Mouse (Mus musculus): ENCODE data around the gene Gas2l3.

Gene Gas2l3

GRCm38 (mm10) chr10:89443115-89443622 is 598 bp downstream of the Gas2l3 start:
- no peak for DNase-seq (ENCODE audit: low spot score)

DNA sequence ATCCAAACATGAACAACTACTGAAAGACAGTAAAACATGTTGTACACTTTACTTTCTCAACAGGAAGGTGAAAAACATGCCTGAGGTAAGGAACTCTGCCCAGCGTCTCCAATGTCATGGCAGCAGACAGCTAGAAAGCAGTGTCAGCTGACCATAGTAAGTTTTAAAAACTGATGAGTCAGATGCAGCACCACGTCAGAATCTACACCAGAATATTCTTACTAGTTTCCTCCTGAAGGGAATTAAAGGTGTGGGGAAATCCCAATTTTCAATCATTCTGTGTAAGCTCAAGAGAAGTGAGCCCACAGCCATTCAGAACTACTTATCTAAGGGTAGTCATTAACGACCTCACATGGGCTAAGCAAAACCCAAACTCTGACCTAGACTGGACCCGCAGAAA is 1.1 kb downstream of the Gas2l3 start:
- DNase-seq (ENCODE audit: low spot score), result peak; percentile 15

- DNase-seq (ENCODE audit: low spot score), result no peak
Observed at GRCm38 (mm10) chr10:89441961-89442360, 1.8 kb downstream of the Gas2l3 start.

GRCm38 (mm10) chr10:89439380-89439779 is 4.4 kb downstream of the Gas2l3 start:
- no peak for DNase-seq (ENCODE audit: low spot score)

DNA sequence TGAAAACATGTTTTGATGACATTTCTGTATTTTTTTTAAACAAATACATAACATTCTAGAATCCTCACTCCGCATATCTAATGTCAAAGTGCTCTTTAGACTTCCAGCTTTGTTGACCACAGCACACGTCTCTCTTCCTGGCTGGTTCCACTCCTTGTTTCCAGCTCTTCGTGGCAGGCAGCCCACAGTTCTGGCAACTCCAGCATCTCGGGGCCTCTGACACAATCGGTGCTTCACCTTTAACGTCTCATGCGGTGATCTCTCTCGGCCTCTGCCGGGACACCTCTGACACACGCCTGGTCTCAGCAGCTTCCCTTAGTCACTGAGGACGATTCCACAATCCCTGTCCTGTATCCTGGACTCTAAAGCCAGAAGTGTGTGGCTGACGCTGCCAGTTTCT is 5.8 kb downstream of the Gas2l3 start:
- no peak for DNase-seq (ENCODE audit: low spot score)

DNA sequence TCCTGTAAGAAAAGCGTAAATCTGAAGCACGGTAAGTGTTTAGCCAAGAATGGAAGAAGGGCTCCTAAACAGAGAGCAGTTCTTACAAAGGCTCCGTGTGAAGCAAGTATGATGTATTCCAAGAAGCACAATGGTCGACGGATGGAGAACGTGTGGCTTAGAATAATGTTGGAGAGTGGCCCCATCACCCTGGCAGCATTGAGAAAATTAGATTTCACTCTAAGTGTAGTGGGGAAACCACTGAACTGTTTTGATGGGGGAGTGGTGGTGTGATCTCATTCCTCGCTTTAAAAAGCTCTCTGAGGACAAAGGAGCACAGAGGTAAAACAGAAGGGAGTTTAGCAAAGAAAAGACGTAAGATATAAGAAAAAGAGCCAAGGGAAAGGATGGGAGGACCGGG is 6.3 kb downstream of the Gas2l3 start:
- DNase-seq (ENCODE audit: low spot score), result no peak

- DNase-seq (ENCODE audit: low spot score), result no peak
Observed at GRCm38 (mm10) chr10:89435920-89436319, 7.8 kb downstream of the Gas2l3 start.

DNA sequence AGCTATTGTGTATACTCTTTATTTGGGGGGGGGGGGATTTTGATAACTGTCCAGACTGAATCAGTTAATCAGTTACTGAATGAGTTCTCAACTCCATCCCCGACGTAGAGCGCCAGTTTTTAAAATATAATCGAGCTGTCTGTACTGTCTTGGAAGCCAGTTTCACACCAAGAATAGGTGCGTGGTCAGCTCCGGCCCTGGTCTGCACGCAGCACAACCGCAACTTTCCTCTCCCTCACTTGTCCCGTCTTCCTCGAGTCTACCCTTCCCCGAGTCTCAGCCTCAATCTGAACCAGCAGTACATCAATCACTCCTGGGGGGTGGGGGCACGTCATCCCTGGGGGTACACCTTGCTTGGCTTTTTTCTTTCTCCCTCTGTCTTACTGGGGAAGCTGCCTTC is 8.4 kb downstream of the Gas2l3 start:
- no peak for DNase-seq (ENCODE audit: low spot score)

GRCm38 (mm10) chr10:89434509-89435210 is 9.1 kb downstream of the Gas2l3 start:
- DNase-seq (ENCODE audit: low spot score), result peak; percentile 71

DNA sequence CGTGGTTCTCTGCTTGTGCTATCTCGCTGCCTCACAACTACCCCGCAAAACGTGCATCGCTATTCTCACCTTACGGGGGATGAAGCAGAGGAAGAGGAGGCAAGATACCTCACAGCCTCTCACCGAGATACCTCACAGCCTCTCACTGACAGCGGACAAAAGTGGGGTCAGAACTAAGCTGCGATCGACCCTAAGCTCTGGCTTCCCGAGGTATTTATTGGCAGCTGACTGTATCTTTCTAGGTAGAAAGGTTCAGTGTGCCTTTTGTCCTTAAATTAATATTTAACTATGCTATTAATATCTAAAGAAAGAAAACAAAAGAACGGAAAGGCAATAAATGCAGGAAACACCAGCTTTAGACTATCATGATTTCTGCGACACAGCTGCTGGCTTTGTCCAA is 11.0 kb downstream of the Gas2l3 start:
- DNase-seq (ENCODE audit: low spot score), result no peak

DNA sequence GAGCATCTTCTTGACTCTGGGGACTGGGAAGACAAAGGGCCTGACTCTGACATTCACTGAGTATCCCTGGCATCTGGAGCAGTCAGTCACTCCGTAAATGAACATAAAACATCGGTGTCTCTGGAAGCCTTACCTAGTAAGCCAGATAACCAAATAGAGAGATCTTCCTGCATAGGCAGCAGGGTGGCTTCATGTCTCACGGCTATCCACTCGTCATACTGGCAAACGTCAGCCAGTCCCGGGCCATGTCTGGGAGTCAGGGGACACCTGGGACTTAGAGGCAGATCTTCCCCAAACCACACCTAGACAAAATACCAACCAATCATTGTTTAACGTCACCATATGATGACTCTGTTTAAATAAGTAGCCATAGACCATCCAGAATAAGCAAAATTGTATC is 13.0 kb downstream of the Gas2l3 start:
- no peak for DNase-seq (ENCODE audit: low spot score)

GRCm38 (mm10) chr10:89424800-89425393 is 18.9 kb downstream of the Gas2l3 start:
- no peak for DNase-seq (ENCODE audit: low spot score)

- DNase-seq (ENCODE audit: low spot score), result no peak
Observed at GRCm38 (mm10) chr10:89424217-89424616, 19.6 kb downstream of the Gas2l3 start.

DNA sequence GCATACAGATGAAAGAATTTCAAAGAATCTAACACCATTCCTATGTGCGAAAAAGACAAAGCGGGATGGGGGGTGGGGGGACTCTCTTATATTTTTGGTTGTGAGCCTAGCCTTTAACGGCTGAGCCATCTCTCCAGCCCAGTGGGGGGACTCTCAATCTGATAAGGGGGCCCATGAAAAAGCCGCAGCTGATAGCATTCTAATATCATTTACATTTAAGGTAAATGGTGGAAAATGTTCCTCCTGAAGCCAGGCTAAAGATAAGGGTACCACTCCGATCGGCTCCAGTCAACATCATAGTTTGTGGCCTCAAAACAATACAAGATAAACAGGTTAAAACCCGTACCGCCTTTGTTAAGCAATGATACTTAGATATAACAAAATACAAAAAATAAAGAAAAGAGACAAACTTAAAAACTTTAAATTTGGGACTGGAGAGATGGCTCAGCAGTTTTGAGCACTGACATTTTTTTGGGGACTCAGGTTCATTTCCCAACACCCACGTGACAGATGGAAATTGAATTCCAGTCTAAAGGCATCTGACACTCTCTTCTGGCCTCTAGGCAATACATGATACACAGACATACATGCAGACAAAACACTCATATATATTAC is 20.5 kb downstream of the Gas2l3 start:
- no peak for DNase-seq (ENCODE audit: low spot score)

DNA sequence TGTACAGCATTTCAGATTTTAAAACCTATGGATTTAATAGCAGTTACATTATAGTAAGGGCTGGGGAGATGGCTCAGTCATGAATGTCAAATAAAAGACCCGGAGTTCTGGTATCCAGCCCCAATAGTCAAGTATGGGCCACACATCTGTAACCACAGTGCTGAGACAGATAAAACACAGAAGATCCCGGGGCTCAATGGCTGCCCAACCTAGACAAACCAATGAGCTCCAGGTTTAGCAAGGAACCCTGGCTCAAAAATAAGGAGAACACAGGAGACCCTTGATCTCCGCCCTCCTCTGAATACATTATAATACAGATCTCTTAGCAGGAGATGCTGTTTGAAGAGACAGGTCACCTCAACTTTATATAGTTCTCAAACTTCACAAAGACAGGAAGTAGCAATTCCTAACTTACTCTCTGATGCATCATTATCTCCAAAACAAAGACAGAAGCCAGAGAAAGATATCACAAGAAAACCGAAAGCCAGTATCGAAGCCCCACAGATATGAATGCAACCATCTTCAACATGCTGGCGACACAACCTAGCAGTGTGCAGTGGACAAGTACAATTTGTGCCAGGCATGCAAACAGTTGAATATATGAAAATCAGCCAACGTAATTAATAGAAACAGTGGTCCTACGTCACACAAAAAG is 21.1 kb downstream of the Gas2l3 start:
- DNase-seq (ENCODE audit: low spot score), result no peak

DNA sequence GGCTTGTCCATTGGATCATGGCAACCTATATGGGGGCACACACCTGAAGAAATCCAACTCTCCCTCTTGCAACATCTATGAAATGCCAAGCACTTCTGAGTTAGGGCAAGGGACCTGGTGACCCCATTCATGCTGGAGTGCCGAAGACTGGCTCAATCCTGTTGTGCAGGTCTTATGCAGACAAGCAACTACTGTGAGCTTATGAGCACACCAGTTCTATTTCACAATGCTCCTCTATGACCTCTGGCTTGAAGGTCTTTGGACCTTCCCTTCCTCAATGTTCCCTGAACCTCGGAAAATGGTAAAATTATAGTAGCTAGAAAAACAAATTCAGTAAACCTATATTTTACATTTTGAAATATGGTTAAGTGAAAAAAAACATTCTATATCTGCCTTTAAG is 25.8 kb downstream of the Gas2l3 start:
- no peak for DNase-seq (ENCODE audit: low spot score)

DNA sequence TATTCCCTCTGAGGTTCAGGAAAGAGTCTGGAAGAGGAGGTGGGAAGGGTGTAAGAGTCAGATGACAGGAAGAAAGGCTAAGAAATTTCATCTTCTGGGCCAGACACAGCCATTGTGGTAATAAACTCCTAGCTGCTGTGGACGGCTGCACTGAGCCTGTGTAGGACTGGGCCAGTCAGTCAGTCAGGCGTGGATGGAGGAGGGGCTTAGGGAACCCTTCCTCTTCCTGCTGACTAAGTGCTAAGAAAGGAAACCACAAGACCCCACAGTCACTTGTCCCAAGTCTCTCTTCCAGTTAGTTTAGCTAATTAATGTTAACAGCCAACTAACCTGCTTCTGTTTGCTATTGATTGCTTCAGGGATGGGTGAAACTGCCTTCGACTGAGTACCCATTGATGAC is 28.3 kb downstream of the Gas2l3 start:
- no peak for DNase-seq (ENCODE audit: low spot score)

- no peak for DNase-seq (ENCODE audit: low spot score)
Observed at GRCm38 (mm10) chr10:89407551-89407950, 36.2 kb downstream of the Gas2l3 start.

DNA sequence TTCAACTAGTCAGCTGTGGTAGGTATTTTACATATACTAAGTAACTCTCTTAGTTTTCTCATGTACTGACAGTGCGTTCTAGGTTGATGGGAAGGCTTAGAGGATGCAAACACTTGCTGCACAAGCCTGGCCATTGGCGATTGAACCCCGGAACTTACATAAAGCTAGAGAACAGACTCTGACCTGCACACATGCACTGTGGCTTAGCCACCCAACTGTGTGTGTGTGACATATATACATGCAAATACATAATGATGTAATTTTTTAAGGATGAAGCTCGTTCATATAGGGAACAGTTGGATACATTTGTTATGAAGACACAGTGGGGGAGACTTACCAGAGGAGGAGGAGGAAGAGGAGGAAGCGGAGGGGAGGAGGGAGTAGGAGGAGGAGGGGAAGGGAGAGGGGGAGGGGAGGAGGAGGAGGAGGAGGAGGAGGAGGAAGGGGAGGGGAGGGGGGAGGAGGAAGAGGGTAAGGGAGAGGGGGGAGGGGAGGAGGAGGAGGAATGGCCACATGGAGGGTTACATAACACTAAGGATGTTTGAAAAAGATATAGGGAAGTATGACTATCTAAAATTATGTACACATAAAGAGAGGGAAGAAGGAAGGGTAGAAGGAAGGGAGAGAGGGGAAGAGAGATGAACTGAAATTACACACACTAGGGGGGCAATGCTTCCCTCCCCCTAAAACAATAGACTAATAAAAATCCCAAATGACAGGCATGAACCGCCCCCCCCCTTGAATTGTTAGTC is 36.9 kb downstream of the Gas2l3 start:
- DNase-seq (ENCODE audit: low spot score), result no peak

DNA sequence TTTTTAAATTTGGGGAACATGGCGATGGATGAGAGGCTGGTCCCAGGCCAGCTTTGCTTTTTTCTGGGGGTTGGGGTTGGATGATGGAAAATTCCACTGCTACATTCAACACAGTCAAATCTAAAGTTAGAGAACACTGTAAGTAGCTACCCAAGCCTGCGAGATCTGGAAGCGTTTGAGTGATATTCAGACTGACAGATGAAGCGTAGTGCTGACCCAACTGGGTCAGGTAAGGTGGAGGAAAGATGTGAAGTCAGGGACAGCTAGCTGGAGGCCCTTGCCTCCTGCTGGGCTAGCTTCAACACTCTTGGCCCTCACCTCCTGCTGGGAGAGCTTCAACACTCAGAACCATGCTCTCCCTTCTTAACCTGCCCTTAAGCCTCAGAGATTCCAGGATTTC is 38.8 kb downstream of the Gas2l3 start:
- DNase-seq (ENCODE audit: low spot score), result no peak

DNA sequence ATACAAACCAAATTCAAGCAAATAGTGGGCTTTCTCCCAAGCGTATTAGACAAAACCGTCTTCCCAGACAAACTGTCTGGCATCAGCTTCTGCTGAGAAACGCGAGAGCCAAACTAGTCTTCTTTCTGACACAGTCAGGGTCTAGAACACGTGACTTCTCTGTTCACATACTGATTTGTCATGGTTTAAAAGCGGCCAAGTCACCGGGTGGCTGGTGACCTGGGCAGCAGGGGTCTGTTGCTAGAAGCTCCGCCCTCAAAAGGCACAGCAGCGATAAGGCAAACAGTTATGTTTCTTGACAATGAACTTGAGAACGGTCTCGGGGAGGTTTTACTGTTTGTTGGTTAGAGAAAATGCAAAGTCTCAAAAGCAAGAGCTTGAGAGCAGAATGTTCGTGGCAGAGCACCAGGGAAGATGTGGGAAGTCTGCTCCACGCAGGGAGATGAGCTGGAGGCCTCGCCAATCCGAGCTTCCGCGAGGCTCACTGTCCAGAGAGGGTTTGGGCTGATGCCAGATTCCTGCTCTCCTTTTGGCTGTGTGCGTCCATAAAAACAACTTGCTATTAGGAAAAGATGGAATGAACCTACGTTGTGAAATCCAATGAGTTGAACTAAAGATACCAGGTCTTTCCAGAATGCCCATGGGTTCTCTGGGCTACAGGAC is 43.0 kb downstream of the Gas2l3 start:
- DNase-seq (ENCODE audit: low spot score), result no peak

DNA sequence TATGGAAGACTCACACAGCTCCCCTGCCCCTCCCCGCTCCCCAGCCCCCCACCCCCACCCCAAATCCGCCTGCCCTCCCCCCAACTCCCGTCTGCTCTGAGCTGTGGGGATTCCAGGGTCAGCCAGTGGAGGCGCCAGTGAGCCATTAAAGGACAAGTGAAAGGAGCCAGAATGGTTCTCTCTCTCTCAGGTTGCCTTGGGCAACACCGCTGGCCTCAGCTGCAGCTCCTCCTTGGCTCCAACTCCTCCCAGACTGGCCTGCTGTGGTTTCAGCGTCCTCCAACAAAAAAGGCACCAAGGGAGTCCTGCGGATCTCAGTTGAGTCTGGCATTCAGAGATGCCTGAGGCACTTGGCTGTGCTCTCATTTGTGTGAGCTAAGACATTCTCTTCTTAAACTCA is 47.9 kb downstream of the Gas2l3 start:
- DNase-seq (ENCODE audit: low spot score), result peak; percentile 78
